Mouse (Mus musculus) liver, embryonic 15.5 days (tissue): ENCODE measurements around the gene Hspb8. TPM values are rescaled to one million over a fixed set of nuclear protein-coding genes. Genes with fewer than 3 reads are reported as not detected.
"Not testable (repeated sequence)": the region's sequence is repeated elsewhere in the genome, so short reads cannot be mapped to it uniquely, and the experiment has no call there.

ENCODE experiments used
- ATAC-seq: fragments of 200-750 bp; cut with Nextera tagmentation; 2 replicates; pipeline ENCODE4 v1.8.0; 2017; ENCODE audit warnings: moderate number of reproducible peaks, mild to moderate bottlenecking, moderate library complexity; ENCODE audit not compliant: insufficient read depth
- H3K27ac ChIP-seq: fragments of 300-500 bp; sonication (generic); replicated peaks from 2 replicates; pipeline ENCODE4 v1.5.1; 2015; ENCODE audit warnings: mild to moderate bottlenecking, inconsistent platforms
- H3K27me3 ChIP-seq: fragments of 300-500 bp; sonication (generic); 2 replicates; pipeline ENCODE4 v1.6.1; 2015; ENCODE audit warnings: mild to moderate bottlenecking, inconsistent platforms
- H3K36me3 ChIP-seq: fragments of 300-500 bp; sonication (generic); replicated peaks from 2 replicates; pipeline ENCODE4 v1.6.1; 2015; ENCODE audit warnings: moderate library complexity, mild to moderate bottlenecking, inconsistent platforms
- H3K4me1 ChIP-seq: fragments of 300-500 bp; sonication (generic); replicated peaks from 2 replicates; pipeline ENCODE4 v1.6.1; 2015; ENCODE audit warnings: inconsistent platforms
- H3K4me2 ChIP-seq: fragments of 300-500 bp; sonication (generic); 2 replicates; pipeline ENCODE4 v1.6.1; 2015; ENCODE audit warnings: moderate library complexity, mild to moderate bottlenecking, inconsistent platforms
- H3K4me3 ChIP-seq: fragments of 300-500 bp; sonication (generic); replicated peaks from 2 replicates; pipeline ENCODE4 v1.5.1; 2015; ENCODE audit warnings: mild to moderate bottlenecking, inconsistent platforms
- H3K9ac ChIP-seq: fragments of 300-500 bp; sonication (generic); 2 replicates; pipeline ENCODE4 v1.6.1; 2015; ENCODE audit warnings: moderate library complexity, mild to moderate bottlenecking, inconsistent platforms
- H3K9me3 ChIP-seq: fragments of 300-500 bp; sonication (generic); replicated peaks from 2 replicates; pipeline ENCODE4 v1.6.1; 2016; ENCODE audit warnings: inconsistent platforms
- WGBS: fragments of 180-500 bp; shearing (Covaris S2); methylation state at CpG from one replicate; pipeline ENCODE4 v1.1.7; 2015; ENCODE audit warnings: mixed read lengths; ENCODE audit not compliant: insufficient replicate concordance; 5-methylcytosine and 5-hydroxymethylcytosine counted together
- polyA plus RNA-seq: library from polyadenylated mRNA; unstranded; fragments of >200 nt; fragmentation: Nextera tagmentation; extraction: Ambion mirVana; gene quantifications from 2 replicates; pipeline ENCODE4 v1.2.1, GENCODE M21; 2015

Gene Hspb8
- polyA plus RNA-seq, 1 experiment from 2014 or later: 3.4 TPM

- 48% methylated on average over 9 of the region's 9 CpGs for WGBS
- Histone ChIP-seq H3K9me3 (no peaks in the 10 kb centered on the region), H3K27me3 (no peaks in the 10 kb centered on the region), H3K36me3 (no peaks in the 10 kb centered on the region), H3K27ac (no peak overlapping the region), H3K4me3 (no peak overlapping the region), H3K4me2 (no peak overlapping the region), H3K9ac (no peak overlapping the region), H3K4me1 (no peaks in the 10 kb centered on the region)
- ATAC-seq: no peak
Observed at GRCm38 (mm10) chr5:116387302-116387935, 35.2 kb downstream of the Hspb8 start.

DNA sequence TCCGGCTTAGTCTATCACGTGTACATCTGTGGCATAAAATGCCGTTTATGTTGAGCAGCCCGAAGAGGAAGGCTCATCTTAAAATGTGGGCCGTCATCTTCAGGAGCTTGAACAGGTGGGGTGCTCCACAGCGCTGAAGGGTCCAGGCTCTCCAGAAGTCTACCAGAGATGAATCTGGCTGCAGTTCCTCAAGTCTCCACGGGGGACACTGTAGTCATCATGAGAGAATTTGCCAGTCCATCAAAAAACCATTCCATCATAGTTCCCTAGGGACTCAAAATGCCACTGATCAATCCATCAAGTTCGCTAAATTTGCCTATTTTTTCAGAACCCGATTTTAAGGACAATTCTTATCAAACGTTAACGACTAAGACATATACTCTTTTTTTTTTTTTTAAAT, 36.6 kb downstream of the Hspb8 start:
- H3K36me3 ChIP-seq: no peaks in the 10 kb centered on the region
- H3K27ac ChIP-seq: no peak overlapping the region
- H3K27me3 ChIP-seq: no peaks in the 10 kb centered on the region
- H3K4me1 ChIP-seq: no peaks in the 10 kb centered on the region
- no peak overlapping the region for H3K9ac ChIP-seq
- no peak overlapping the region for H3K4me3 ChIP-seq
- no peak overlapping the region for H3K4me2 ChIP-seq
- no peak for ATAC-seq
- H3K9me3 ChIP-seq: no peaks in the 10 kb centered on the region
- 33% methylated on average over 11 of the region's 11 CpGs for WGBS

- H3K9ac ChIP-seq, H3K4me3 ChIP-seq, H3K9me3 ChIP-seq, H3K36me3 ChIP-seq, H3K4me2 ChIP-seq, H3K27me3 ChIP-seq, H3K27ac ChIP-seq, H3K4me1 ChIP-seq, ATAC-seq: not testable (repeated sequence)
- WGBS: 71% methylated on average over 7 of the region's 7 CpGs
Observed at GRCm38 (mm10) chr5:116382646-116383045, 40.0 kb downstream of the Hspb8 start.

- no peak overlapping the region for H3K27ac ChIP-seq
- H3K4me2 ChIP-seq: no peak overlapping the region
- WGBS: 40% methylated on average over 6 of the region's 6 CpGs
- no peaks in the 10 kb centered on the region for H3K4me1 ChIP-seq
- no peak overlapping the region for H3K4me3 ChIP-seq
- H3K27me3 ChIP-seq: no peaks in the 10 kb centered on the region
- no peak overlapping the region for H3K9ac ChIP-seq
- no peaks in the 10 kb centered on the region for H3K9me3 ChIP-seq
- no peak for ATAC-seq
- no peaks in the 10 kb centered on the region for H3K36me3 ChIP-seq
Observed at GRCm38 (mm10) chr5:116381726-116382125, 40.9 kb downstream of the Hspb8 start.

- no peaks in the 10 kb centered on the region for H3K27me3 ChIP-seq
- no peaks in the 10 kb centered on the region for H3K36me3 ChIP-seq
- no peak overlapping the region for H3K27ac ChIP-seq
- ATAC-seq: no peak
- no peaks in the 10 kb centered on the region for H3K4me1 ChIP-seq
- no peaks in the 10 kb centered on the region for H3K9me3 ChIP-seq
- no peak overlapping the region for H3K4me2 ChIP-seq
- no peak overlapping the region for H3K4me3 ChIP-seq
- WGBS: 17% methylated on average over 15 of the region's 15 CpGs
- no peak overlapping the region for H3K9ac ChIP-seq
Observed at GRCm38 (mm10) chr5:116381217-116381616, 41.4 kb downstream of the Hspb8 start.

GRCm38 (mm10) chr5:116380384-116380783, 42.3 kb downstream of the Hspb8 start:
- WGBS: 28% methylated on average over 7 of the region's 7 CpGs
- no peak overlapping the region for H3K9ac ChIP-seq
- no peaks in the 10 kb centered on the region for H3K9me3 ChIP-seq
- H3K36me3 ChIP-seq: no peaks in the 10 kb centered on the region
- H3K4me3 ChIP-seq: no peak overlapping the region
- no peaks in the 10 kb centered on the region for H3K27me3 ChIP-seq
- no peak overlapping the region for H3K27ac ChIP-seq
- H3K4me2 ChIP-seq: no peak overlapping the region
- no peak for ATAC-seq
- no peaks in the 10 kb centered on the region for H3K4me1 ChIP-seq

DNA sequence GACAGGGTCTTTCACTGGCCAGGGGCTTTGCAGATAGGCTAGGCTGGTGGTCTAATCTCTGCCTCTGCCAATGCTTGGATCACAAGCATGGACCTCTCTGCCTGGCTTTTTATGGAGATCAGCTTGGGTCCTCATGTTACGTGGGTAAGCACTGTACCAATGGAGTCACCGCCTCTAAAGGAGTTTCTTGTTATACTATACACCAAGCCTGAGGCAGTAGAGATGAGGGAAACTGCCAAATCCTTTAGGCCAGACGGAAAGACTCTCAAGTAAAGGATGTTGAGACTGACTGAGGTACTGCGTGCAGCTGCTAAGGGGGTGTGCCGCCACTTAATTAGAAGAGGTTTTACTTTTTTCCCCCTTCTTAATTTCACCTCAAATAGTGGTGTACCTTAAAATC, 43.8 kb downstream of the Hspb8 start:
- no peaks in the 10 kb centered on the region for H3K36me3 ChIP-seq
- no peaks in the 10 kb centered on the region for H3K9me3 ChIP-seq
- no peaks in the 10 kb centered on the region for H3K4me1 ChIP-seq
- H3K4me2 ChIP-seq: no peak overlapping the region
- no peak overlapping the region for H3K27ac ChIP-seq
- H3K9ac ChIP-seq: no peak overlapping the region
- no peak overlapping the region for H3K4me3 ChIP-seq
- H3K27me3 ChIP-seq: no peaks in the 10 kb centered on the region
- ATAC-seq: no peak
- WGBS: 76% methylated on average over 5 of the region's 5 CpGs

- Histone ChIP-seq H3K4me3 (no peak overlapping the region), H3K36me3 (no peaks in the 10 kb centered on the region), H3K4me1 (no peaks in the 10 kb centered on the region), H3K9ac (no peak overlapping the region), H3K27ac (no peak overlapping the region), H3K9me3 (no peaks in the 10 kb centered on the region), H3K27me3 (no peaks in the 10 kb centered on the region), H3K4me2 (no peak overlapping the region)
- WGBS: 67% methylated on average over 9 of the region's 9 CpGs
- no peak for ATAC-seq
Observed at GRCm38 (mm10) chr5:116367923-116368322, 54.7 kb downstream of the Hspb8 start.

GRCm38 (mm10) chr5:116366889-116367682, 55.6 kb downstream of the Hspb8 start:
- Histone ChIP-seq H3K4me1 (no peaks in the 10 kb centered on the region), H3K36me3 (no peaks in the 10 kb centered on the region), H3K4me3 (no peak overlapping the region), H3K4me2 (no peak overlapping the region), H3K9ac (no peak overlapping the region), H3K27ac (no peak overlapping the region), H3K9me3 (no peaks in the 10 kb centered on the region), H3K27me3 (no peaks in the 10 kb centered on the region)
- no peak for ATAC-seq
- 72% methylated on average over 20 of the region's 20 CpGs for WGBS

DNA sequence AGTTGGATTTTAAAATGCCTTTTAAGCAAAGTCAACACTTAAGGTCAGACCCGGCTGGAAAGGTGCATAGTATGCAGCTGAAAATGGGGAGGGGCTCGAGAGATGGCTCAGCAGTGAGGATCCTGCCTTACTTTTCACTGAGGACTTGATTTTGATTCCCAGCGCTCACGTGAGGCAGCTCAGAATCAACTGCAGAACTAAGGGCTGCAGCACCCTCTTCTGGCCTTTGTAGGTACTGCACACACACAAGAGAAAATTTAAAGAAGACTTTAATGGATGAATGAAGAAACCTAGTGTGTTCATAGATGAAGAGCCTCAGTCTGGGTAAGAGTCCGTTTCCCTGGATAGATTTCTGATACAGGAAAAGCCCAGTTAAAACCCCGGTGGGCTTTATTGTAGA, 61.3 kb downstream of the Hspb8 start:
- no peak overlapping the region for H3K27ac ChIP-seq
- H3K4me3 ChIP-seq: no peak overlapping the region
- H3K9me3 ChIP-seq: peaks cover 7% of the 10 kb centered on the region; the same call in 1 of the 2 replicates
- no peaks in the 10 kb centered on the region for H3K27me3 ChIP-seq
- no peaks in the 10 kb centered on the region for H3K36me3 ChIP-seq
- H3K4me2 ChIP-seq: no peak overlapping the region
- ATAC-seq: no peak
- H3K4me1 ChIP-seq: no peaks in the 10 kb centered on the region
- 46% methylated on average over 6 of the region's 6 CpGs for WGBS
- H3K9ac ChIP-seq: no peak overlapping the region

DNA sequence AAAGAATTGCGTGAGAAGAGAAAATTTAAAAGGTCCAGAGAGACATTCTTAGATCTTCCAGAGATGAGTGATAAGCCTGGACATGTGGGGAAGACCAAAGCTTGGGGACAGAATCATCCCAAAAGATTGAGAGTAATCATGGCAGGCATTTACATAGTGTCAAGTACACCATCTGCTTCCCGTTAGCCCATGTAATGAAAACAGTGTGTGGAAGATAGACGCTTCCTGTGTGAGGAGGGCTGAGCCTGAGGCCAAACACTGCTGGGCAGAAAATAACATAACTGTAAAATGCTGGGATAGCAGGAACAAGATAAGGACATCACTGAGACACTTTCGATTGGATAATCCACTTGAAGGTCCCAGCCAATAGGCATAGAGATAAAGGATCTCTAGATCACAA, 61.9 kb downstream of the Hspb8 start:
- no peak overlapping the region for H3K4me2 ChIP-seq
- ATAC-seq: no peak
- H3K36me3 ChIP-seq: no peaks in the 10 kb centered on the region
- no peaks in the 10 kb centered on the region for H3K27me3 ChIP-seq
- peaks cover 7% of the 10 kb centered on the region; the same call in 1 of the 2 replicates for H3K9me3 ChIP-seq
- 65% methylated on average over 4 of the region's 4 CpGs for WGBS
- H3K4me1 ChIP-seq: no peaks in the 10 kb centered on the region
- no peak overlapping the region for H3K27ac ChIP-seq
- no peak overlapping the region for H3K9ac ChIP-seq
- no peak overlapping the region for H3K4me3 ChIP-seq
